Mouse (Mus musculus): ENCODE measurements around the gene Hacd3. TPM values are rescaled to one million over a fixed set of nuclear protein-coding genes. Genes with fewer than 3 reads are reported as not detected.
A peak's percentile ranks its signal among the peaks of the same experiment; 100 is the strongest.

Gene Hacd3
- polyA plus RNA-seq, 1 experiment from 2014 or later: 52.3 TPM

- Histone ChIP-seq H3K36me3 (ENCODE audit: control insufficient read depth, insufficient read depth) (peaks cover 52% of the 10 kb centered on the region), H3K9ac (ENCODE audit: low read length) (no peak overlapping the region), H3K4me2 (ENCODE audit: low read depth, low read length) (no peak overlapping the region), H3K9me3 (replicated peaks; ENCODE audit: control insufficient read depth, low read length) (no peaks in the 10 kb centered on the region), H3K27me3 (ENCODE audit: control insufficient read depth, insufficient read depth, low read length) (no peaks in the 10 kb centered on the region), H3K27ac (ENCODE audit: low read length) (no peak overlapping the region), H3K4me3 (ENCODE audit: low read length) (no peak overlapping the region), H3K4me1 (ENCODE audit: control insufficient read depth, insufficient read depth, low read length) (peaks cover 4% of the 10 kb centered on the region)
- 0 out of 2 replicates have a peak, but pooled peaks have one; percentile 58 for ATAC-seq (replicated peaks; ENCODE audit: extremely low read depth, insufficient read depth, low FRiP score)
- WGBS: 73% methylated on average over 3 of the region's 3 CpGs
These were observed 40.9 kb downstream of the Hacd3 start for GRCm38 (mm10) chr9:64980548-64980947.

- Histone ChIP-seq H3K9me3 (replicated peaks; ENCODE audit: control insufficient read depth, low read length) (no peaks in the 10 kb centered on the region), H3K36me3 (ENCODE audit: control insufficient read depth, insufficient read depth) (peaks cover 20% of the 10 kb centered on the region), H3K4me3 (ENCODE audit: low read length) (peak overlapping the region; percentile 71), H3K4me1 (ENCODE audit: control insufficient read depth, insufficient read depth, low read length) (peaks cover 10% of the 10 kb centered on the region), H3K27me3 (ENCODE audit: control insufficient read depth, insufficient read depth, low read length) (no peaks in the 10 kb centered on the region), H3K27ac (ENCODE audit: low read length) (peak overlapping the region; percentile 88), H3K9ac (ENCODE audit: low read length) (peak overlapping the region; percentile 86), H3K4me2 (ENCODE audit: low read depth, low read length) (peak overlapping the region; percentile 72)
- ATAC-seq (replicated peaks; ENCODE audit: extremely low read depth, insufficient read depth, low FRiP score): peak; percentile 85
- WGBS: 0% methylated on average over 16 of the region's 17 CpGs
These were observed 60.5 kb downstream of the Hacd3 start for GRCm38 (mm10) chr9:64960978-64961320.

- peak; percentile 96 for ATAC-seq (replicated peaks; ENCODE audit: extremely low read depth, insufficient read depth, low FRiP score)
- Histone ChIP-seq H3K36me3 (ENCODE audit: control insufficient read depth, insufficient read depth) (peaks cover 15% of the 10 kb centered on the region), H3K9me3 (replicated peaks; ENCODE audit: control insufficient read depth, low read length) (no peaks in the 10 kb centered on the region), H3K27me3 (ENCODE audit: control insufficient read depth, insufficient read depth, low read length) (no peaks in the 10 kb centered on the region), H3K4me1 (ENCODE audit: control insufficient read depth, insufficient read depth, low read length) (peaks cover 10% of the 10 kb centered on the region), H3K27ac (ENCODE audit: low read length) (peak within 1 kb of the TSS; percentile 88), H3K4me3 (ENCODE audit: low read length) (peak within 1 kb of the TSS; percentile 71), H3K4me2 (ENCODE audit: low read depth, low read length) (peak within 1 kb of the TSS; percentile 72), H3K9ac (ENCODE audit: low read length) (peak within 1 kb of the TSS; percentile 86)
- 5% methylated on average over 29 of the region's 29 CpGs for WGBS
These were observed 61.1 kb downstream of the Hacd3 start, which contains the start of gene Ints14 for GRCm38 (mm10) chr9:64960117-64960977. Gene Ints14, plus strand, starts transcription at chr9:64960905.

- 84% methylated on average over 3 of the region's 3 CpGs for WGBS
- ATAC-seq (replicated peaks; ENCODE audit: extremely low read depth, insufficient read depth, low FRiP score): no peak
- H3K27ac ChIP-seq (ENCODE audit: low read length): no peak overlapping the region
These were observed 64.2 kb downstream of the Hacd3 start for GRCm38 (mm10) chr9:64957276-64957675.

GRCm38 (mm10) chr9:64956337-64956736 is 65.2 kb downstream of the Hacd3 start:
- Histone ChIP-seq H3K4me3 (ENCODE audit: low read length) (no peak overlapping the region), H3K27me3 (ENCODE audit: control insufficient read depth, insufficient read depth, low read length) (peaks cover 11% of the 10 kb centered on the region), H3K27ac (ENCODE audit: low read length) (no peak overlapping the region), H3K9ac (ENCODE audit: low read length) (no peak overlapping the region), H3K36me3 (ENCODE audit: control insufficient read depth, insufficient read depth) (no peaks in the 10 kb centered on the region), H3K9me3 (replicated peaks; ENCODE audit: control insufficient read depth, low read length) (no peaks in the 10 kb centered on the region), H3K4me1 (ENCODE audit: control insufficient read depth, insufficient read depth, low read length) (peaks cover 4% of the 10 kb centered on the region; the same call in 1 of the 2 replicates), H3K4me2 (ENCODE audit: low read depth, low read length) (peak overlapping the region; percentile 1; the same call in 1 of the 2 replicates)
- ATAC-seq (replicated peaks; ENCODE audit: extremely low read depth, insufficient read depth, low FRiP score): no peak
- WGBS: 21% methylated on average over 12 of the region's 12 CpGs

More at GRCm38 (mm10) chr9:64957276-64957675, 64.2 kb downstream of the Hacd3 start:
- Histone ChIP-seq H3K27me3 (ENCODE audit: control insufficient read depth, insufficient read depth, low read length) (peaks cover 7% of the 10 kb centered on the region), H3K9me3 (replicated peaks; ENCODE audit: control insufficient read depth, low read length) (no peaks in the 10 kb centered on the region), H3K36me3 (ENCODE audit: control insufficient read depth, insufficient read depth) (0 out of 2 replicates have a peak, but pooled peaks cover under 1% of the 10 kb centered on the region), H3K4me1 (ENCODE audit: control insufficient read depth, insufficient read depth, low read length) (peaks cover 10% of the 10 kb centered on the region), H3K4me3 (ENCODE audit: low read length) (no peak overlapping the region), H3K9ac (ENCODE audit: low read length) (no peak overlapping the region), H3K4me2 (ENCODE audit: low read depth, low read length) (no peak overlapping the region)

- H3K9ac ChIP-seq (ENCODE audit: low read length): no peak overlapping the region
- no peaks in the 10 kb centered on the region for H3K9me3 ChIP-seq (replicated peaks; ENCODE audit: control insufficient read depth, low read length)
- peaks cover 25% of the 10 kb centered on the region for H3K27me3 ChIP-seq (ENCODE audit: control insufficient read depth, insufficient read depth, low read length)
- no peak for ATAC-seq (replicated peaks; ENCODE audit: extremely low read depth, insufficient read depth, low FRiP score)
- no peaks in the 10 kb centered on the region for H3K4me1 ChIP-seq (ENCODE audit: control insufficient read depth, insufficient read depth, low read length)
- 43% methylated on average over 7 of the region's 7 CpGs for WGBS
- H3K4me2 ChIP-seq (ENCODE audit: low read depth, low read length): no peak overlapping the region
- H3K27ac ChIP-seq (ENCODE audit: low read length): no peak overlapping the region
- H3K36me3 ChIP-seq (ENCODE audit: control insufficient read depth, insufficient read depth): no peaks in the 10 kb centered on the region
- H3K4me3 ChIP-seq (ENCODE audit: low read length): no peak overlapping the region
These were observed 68.3 kb downstream of the Hacd3 start for GRCm38 (mm10) chr9:64953190-64953589.

- H3K27me3 ChIP-seq (ENCODE audit: control insufficient read depth, insufficient read depth, low read length): peaks cover 25% of the 10 kb centered on the region
- H3K9ac ChIP-seq (ENCODE audit: low read length): no peak overlapping the region
- no peaks in the 10 kb centered on the region for H3K9me3 ChIP-seq (replicated peaks; ENCODE audit: control insufficient read depth, low read length)
- ATAC-seq (replicated peaks; ENCODE audit: extremely low read depth, insufficient read depth, low FRiP score): no peak
- no peaks in the 10 kb centered on the region for H3K4me1 ChIP-seq (ENCODE audit: control insufficient read depth, insufficient read depth, low read length)
- no peak overlapping the region for H3K27ac ChIP-seq (ENCODE audit: low read length)
- H3K4me2 ChIP-seq (ENCODE audit: low read depth, low read length): no peak overlapping the region
- no peak overlapping the region for H3K4me3 ChIP-seq (ENCODE audit: low read length)
- WGBS: 20% methylated on average over 5 of the region's 5 CpGs
- H3K36me3 ChIP-seq (ENCODE audit: control insufficient read depth, insufficient read depth): no peaks in the 10 kb centered on the region
These were observed 69.4 kb downstream of the Hacd3 start for GRCm38 (mm10) chr9:64952055-64952454.

GRCm38 (mm10) chr9:64951161-64951657 is 70.3 kb downstream of the Hacd3 start, which contains the start of gene Slc24a1:
Gene Slc24a1, minus strand, starts transcription at chr9:64951607.
- WGBS: 37% methylated on average over 11 of the region's 11 CpGs
- Histone ChIP-seq H3K27me3 (ENCODE audit: control insufficient read depth, insufficient read depth, low read length) (peaks cover 25% of the 10 kb centered on the region), H3K36me3 (ENCODE audit: control insufficient read depth, insufficient read depth) (no peaks in the 10 kb centered on the region), H3K9ac (ENCODE audit: low read length) (no peak within 1 kb of the TSS), H3K4me3 (ENCODE audit: low read length) (no peak within 1 kb of the TSS), H3K4me2 (ENCODE audit: low read depth, low read length) (no peak within 1 kb of the TSS), H3K9me3 (replicated peaks; ENCODE audit: control insufficient read depth, low read length) (no peaks in the 10 kb centered on the region), H3K4me1 (ENCODE audit: control insufficient read depth, insufficient read depth, low read length) (no peaks in the 10 kb centered on the region), H3K27ac (ENCODE audit: low read length) (no peak within 1 kb of the TSS)
- ATAC-seq (replicated peaks; ENCODE audit: extremely low read depth, insufficient read depth, low FRiP score): no peak

GRCm38 (mm10) chr9:64947483-64948095 is 73.9 kb downstream of the Hacd3 start:
- Histone ChIP-seq H3K9ac (ENCODE audit: low read length) (no peak overlapping the region), H3K4me1 (ENCODE audit: control insufficient read depth, insufficient read depth, low read length) (no peaks in the 10 kb centered on the region), H3K27me3 (ENCODE audit: control insufficient read depth, insufficient read depth, low read length) (peaks cover 24% of the 10 kb centered on the region)

More at GRCm38 (mm10) chr9:64947483-64948095, 73.9 kb downstream of the Hacd3 start:
- Histone ChIP-seq H3K36me3 (ENCODE audit: control insufficient read depth, insufficient read depth) (no peaks in the 10 kb centered on the region), H3K27ac (ENCODE audit: low read length) (no peak overlapping the region), H3K4me2 (ENCODE audit: low read depth, low read length) (no peak overlapping the region), H3K9me3 (replicated peaks; ENCODE audit: control insufficient read depth, low read length) (no peaks in the 10 kb centered on the region), H3K4me3 (ENCODE audit: low read length) (no peak overlapping the region)
- 79% methylated on average over 9 of the region's 9 CpGs for WGBS
- no peak for ATAC-seq (replicated peaks; ENCODE audit: extremely low read depth, insufficient read depth, low FRiP score)
